Mouse (Mus musculus) small intestine, adult 2 months (tissue): ENCODE measurements around the gene Catsper1. TPM values are rescaled to one million over a fixed set of nuclear protein-coding genes. Genes with fewer than 3 reads are reported as not detected.
A peak's percentile ranks its signal among the peaks of the same experiment; 100 is the strongest.

Experiments used
- H3K27ac ChIP-seq: fragments of 200-500 bp; 2 replicates; pipeline ENCODE4 v1.5.1; 2012; ENCODE audit warnings: low read depth, low read length, control low read depth, inconsistent platforms; ENCODE audit not compliant: insufficient read depth
- H3K27me3 ChIP-seq: fragments of 200-500 bp; 2 replicates; pipeline ENCODE4 v1.6.1; 2012; ENCODE audit warnings: mild to moderate bottlenecking, moderate library complexity, low read length, inconsistent platforms; ENCODE audit not compliant: control insufficient read depth, insufficient read depth
- H3K36me3 ChIP-seq: fragments of 200-500 bp; 2 replicates; pipeline ENCODE4 v1.6.1; 2012; ENCODE audit warnings: mild to moderate bottlenecking, low read length, control low read depth, inconsistent platforms; ENCODE audit not compliant: control insufficient read depth, insufficient read depth
- H3K4me1 ChIP-seq: fragments of 200-500 bp; 2 replicates; pipeline ENCODE4 v1.6.1; 2012; ENCODE audit warnings: low read length, inconsistent platforms, mixed read lengths; ENCODE audit not compliant: control insufficient read depth, insufficient read depth, insufficient read length
- H3K4me3 ChIP-seq: fragments of 200-500 bp; 2 replicates; pipeline ENCODE4 v1.5.1; 2012; ENCODE audit warnings: low read depth, mild to moderate bottlenecking, control low read depth, inconsistent platforms, low read length, moderate library complexity
- CTCF ChIP-seq: fragments of 200-500 bp; IDR thresholded peaks from 2 replicates; pipeline ENCODE4 v1.5.1; 2012; ENCODE audit warnings: low read depth, mild to moderate bottlenecking, control low read depth, inconsistent platforms, low read length, moderate library complexity, mixed read lengths; ENCODE audit not compliant: insufficient replicate concordance, insufficient read length; ENCODE audit errors: extremely low read depth
- POLR2A ChIP-seq: fragments of 200-500 bp; IDR thresholded peaks from 2 replicates; pipeline ENCODE4 v1.6.1; 2012; ENCODE audit warnings: low read depth, mild to moderate bottlenecking, control low read depth, inconsistent platforms, low read length, moderate library complexity
- WGBS: fragments of 180-500 bp; shearing (Covaris S2); methylation state at CpG from one replicate; pipeline ENCODE4 v1.1.7; 2018; 5-methylcytosine and 5-hydroxymethylcytosine counted together
- polyA plus RNA-seq: library from polyadenylated mRNA; depleted of rRNA; stranded (reverse); fragments of >200 nt; gene quantifications from 2 replicates; pipeline ENCODE4 v1.2.3, GENCODE M21; 2012; rRNA removed

Catsper1 gene
- polyA plus RNA-seq: not detected in 2 replicates

DNA sequence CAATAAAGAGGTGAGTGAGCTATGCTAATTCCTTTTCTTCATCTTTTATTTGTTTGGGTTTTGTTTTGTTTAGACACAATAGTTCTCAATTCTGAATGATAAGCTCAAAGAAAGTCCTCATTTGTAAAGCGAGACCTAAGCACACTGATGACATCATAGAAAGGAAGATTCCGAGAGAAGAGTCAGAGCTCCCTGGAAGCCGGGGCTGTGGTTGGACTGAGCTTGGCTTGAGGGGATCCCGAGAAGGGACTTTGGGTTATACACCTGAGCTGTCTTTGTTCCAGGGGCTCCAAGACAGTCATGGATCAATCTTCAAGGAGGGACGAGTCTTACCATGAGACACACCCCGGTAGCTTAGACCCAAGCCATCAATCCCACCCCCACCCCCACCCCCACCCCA is at the start of gene Catsper1:
TSS of gene Catsper1 (plus strand) at position 301 of the 400 bp plus-strand sequence.
- Histone ChIP-seq H3K4me3 (no peak within 1 kb of the TSS), H3K4me1 (no peaks in the 10 kb centered on the region), H3K27ac (no peak within 1 kb of the TSS), H3K27me3 (no peaks in the 10 kb centered on the region), H3K36me3 (no peaks in the 10 kb centered on the region)
- WGBS: 90% methylated on average over 6 of the region's 6 CpGs
- TF ChIP-seq CTCF (no peak), POLR2A (no peak)

GRCm38 (mm10) chr19:5294972-5295735 is 40.4 kb upstream of the Catsper1 start, which contains the start of gene Sf3b2:
Gene Sf3b2, minus strand, starts transcription at chr19:5295455.
- H3K27ac ChIP-seq: peak within 1 kb of the TSS; percentile 42; the same call in 1 of the 2 replicates
- peaks cover 24% of the 10 kb centered on the region for H3K36me3 ChIP-seq
- H3K27me3 ChIP-seq: no peaks in the 10 kb centered on the region
- under 1% methylated on average over 46 of the region's 46 CpGs for WGBS
- H3K4me1 ChIP-seq: peaks cover 6% of the 10 kb centered on the region; the same call in 1 of the 2 replicates
- peak within 1 kb of the TSS; percentile 91 for H3K4me3 ChIP-seq
- TF ChIP-seq CTCF (peak; percentile 86), POLR2A (peak; percentile 78)

DNA sequence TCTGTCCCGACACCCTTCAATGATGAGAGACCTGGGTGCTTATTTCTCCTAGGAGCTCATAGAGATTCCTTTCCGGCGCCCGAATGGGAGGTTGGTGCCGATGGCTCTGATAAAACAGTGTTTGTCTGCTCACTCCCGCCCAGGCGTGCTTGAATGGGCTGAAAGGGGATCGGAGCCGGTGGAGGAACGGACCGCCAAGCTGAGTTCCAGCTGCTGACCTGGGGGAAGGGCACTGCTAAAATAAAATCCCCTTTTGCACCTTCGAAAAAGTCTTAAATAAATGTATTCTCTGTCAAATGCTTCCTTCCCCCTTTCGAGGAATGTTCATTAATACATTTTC is 39.8 kb upstream of the Catsper1 start:
- Histone ChIP-seq H3K27ac (peak overlapping the region; percentile 36; the same call in 1 of the 2 replicates), H3K4me3 (peak overlapping the region; percentile 60), H3K4me1 (peaks cover 6% of the 10 kb centered on the region; the same call in 1 of the 2 replicates), H3K27me3 (no peaks in the 10 kb centered on the region), H3K36me3 (peaks cover 18% of the 10 kb centered on the region)
- WGBS: 4% methylated on average over 13 of the region's 13 CpGs
- TF ChIP-seq CTCF (no peak), POLR2A (no peak)

DNA sequence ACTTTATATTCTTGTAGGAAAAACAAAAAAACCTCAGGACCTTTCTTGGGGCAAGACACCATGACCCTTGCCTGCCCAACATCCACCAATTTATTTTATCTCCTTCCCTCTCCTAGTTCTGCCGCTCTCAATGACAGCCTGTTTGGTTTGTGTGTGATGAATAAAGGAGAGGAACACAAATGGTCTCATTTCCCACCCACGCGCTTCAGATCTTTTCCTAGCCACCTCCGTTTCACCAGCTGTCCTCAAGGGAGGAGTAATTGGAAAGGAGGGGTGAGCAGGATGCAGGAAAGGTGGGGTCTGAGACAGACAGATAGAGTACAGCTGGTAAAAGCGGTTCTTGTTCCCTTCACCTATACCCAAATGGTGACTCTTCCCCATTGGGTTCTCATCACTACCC is 38.9 kb upstream of the Catsper1 start:
- TF ChIP-seq CTCF (no peak), POLR2A (no peak)
- H3K27ac ChIP-seq: no peak overlapping the region
- H3K4me1 ChIP-seq: peaks cover 6% of the 10 kb centered on the region; the same call in 1 of the 2 replicates
- peaks cover 14% of the 10 kb centered on the region for H3K36me3 ChIP-seq
- WGBS: 81% methylated on average over 5 of the region's 5 CpGs
- H3K27me3 ChIP-seq: no peaks in the 10 kb centered on the region
- no peak overlapping the region for H3K4me3 ChIP-seq

DNA sequence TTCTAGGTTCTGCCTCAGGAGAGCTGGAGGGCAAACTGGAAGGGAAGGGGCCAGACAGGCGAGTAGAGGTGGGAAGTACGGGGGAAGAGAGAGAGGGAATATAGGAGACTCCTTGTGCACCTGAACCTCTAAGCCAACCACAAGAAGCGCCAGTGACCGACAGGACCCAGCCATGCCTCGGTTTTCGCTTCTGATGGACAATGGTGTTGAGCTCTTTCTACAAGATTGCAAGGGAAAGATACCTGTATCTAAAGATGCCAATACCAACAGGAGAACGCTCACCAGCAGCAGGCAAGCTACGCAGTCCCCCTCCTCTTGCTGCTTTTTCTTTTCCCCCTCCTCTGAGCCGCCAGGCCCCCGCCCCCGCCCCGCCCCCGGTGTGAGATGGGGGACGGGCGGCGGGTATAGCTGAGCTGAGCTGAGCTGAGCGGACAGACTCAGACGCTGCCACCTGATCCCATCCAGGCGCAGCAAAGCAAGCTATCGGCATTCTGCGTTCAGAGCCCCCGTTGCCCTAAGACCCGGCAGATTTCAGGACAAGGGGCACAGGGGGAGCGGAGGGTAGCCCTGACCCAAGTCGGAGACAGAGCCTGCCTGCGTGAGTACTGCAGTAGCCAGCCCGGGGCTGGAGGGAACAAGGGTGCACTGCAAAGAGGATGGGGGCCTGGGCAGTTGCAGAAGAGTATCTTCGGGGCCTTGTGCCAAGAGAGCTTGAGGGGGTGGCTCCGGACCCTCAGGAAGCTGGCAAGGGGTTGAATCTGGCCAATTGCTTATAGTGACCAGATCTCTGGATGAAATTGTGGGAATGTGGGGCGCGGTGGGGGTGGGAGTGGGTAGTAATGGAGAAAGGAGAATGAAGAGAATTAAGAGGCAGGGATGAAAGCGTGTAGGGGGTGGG is 37.4 kb upstream of the Catsper1 start, which contains the start of gene Gal3st3:
TSS of gene Gal3st3 (plus strand) at position 429 of the 898 bp plus-strand sequence.
- no peak within 1 kb of the TSS for H3K27ac ChIP-seq
- H3K36me3 ChIP-seq: 0 out of 2 replicates have a peak, but pooled peaks cover 3% of the 10 kb centered on the region
- no peak for TF ChIP-seq CTCF
- no peak within 1 kb of the TSS for H3K4me3 ChIP-seq
- H3K4me1 ChIP-seq: peaks cover 6% of the 10 kb centered on the region; the same call in 1 of the 2 replicates
- no peaks in the 10 kb centered on the region for H3K27me3 ChIP-seq
- WGBS: 32% methylated on average over 32 of the region's 32 CpGs

- no peaks in the 10 kb centered on the region for H3K4me1 ChIP-seq
- 69% methylated on average over 6 of the region's 6 CpGs for WGBS
Measured at GRCm38 (mm10) chr19:5300588-5300987, 35.0 kb upstream of the Catsper1 start.

More at GRCm38 (mm10) chr19:5300588-5300987, 35.0 kb upstream of the Catsper1 start:
- H3K4me3 ChIP-seq: no peak overlapping the region
- no peak overlapping the region for H3K27ac ChIP-seq
- no peaks in the 10 kb centered on the region for H3K27me3 ChIP-seq
- TF ChIP-seq CTCF (no peak), POLR2A (no peak)
- no peaks in the 10 kb centered on the region for H3K36me3 ChIP-seq
